Mouse (Mus musculus) thymus, postnatal 10 days (tissue): ENCODE data around the gene Arpp21.
"Not testable (repeated sequence)": the region's sequence is repeated elsewhere in the genome, so short reads cannot be mapped to it uniquely, and the experiment has no call there.

Experiments
- DNase-seq, 2 experiments: peaks; one replicate each; pipeline ENCODE4 v3.0.0; 2021; ENCODE audit warnings: low spot score in 2 of 2

Arpp21 gene

DNA sequence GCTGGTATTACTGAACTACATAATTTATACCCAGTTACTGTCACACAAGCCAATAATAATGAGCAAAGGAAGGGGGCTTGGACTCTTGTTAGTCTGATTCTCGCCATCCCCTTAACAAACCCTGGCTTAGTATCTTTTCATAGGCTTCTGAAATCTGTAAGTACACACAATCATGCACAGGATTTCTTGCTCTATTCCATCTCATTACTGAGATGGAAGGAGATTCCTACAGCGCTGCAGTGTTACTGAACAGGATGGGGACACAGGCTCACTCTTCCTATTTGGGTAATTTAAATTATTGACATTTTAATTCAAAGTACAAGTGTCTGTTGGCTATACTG lies 132.9 kb downstream of the Arpp21 start:
- no peak for DNase-seq

DNA sequence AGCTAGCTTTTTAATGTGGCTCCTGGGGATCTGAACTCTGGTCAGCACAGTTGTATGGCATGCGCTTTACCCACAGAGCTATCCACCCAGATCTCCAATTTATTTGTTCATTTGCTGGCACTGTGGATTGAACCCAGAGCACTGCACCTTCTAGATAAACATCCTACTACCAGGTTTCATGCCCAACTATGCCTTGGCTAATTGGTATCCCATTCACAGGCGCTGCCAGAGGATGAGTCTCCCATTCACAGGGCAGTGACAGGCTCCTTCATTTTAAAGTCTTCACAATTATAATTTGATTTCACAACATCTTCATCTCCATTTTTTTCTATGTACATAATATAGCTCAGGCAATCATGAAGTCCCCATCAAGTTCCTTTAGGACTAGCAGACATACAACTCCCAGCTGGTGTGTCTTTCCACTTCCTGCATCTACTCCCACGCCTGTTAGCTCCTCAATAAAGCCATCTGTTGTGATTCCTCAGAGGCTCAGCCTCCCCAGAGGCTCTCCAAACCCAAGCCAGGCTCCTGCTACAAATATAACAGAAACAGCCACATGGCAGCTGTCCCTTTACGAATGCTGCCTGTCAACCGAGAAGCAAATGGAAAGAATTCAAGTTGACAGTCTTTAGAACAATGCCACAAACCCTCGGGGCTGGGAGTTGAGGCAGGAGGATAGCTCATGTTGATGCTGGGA lies 133.4 kb downstream of the Arpp21 start:
- DNase-seq = no peak

DNA sequence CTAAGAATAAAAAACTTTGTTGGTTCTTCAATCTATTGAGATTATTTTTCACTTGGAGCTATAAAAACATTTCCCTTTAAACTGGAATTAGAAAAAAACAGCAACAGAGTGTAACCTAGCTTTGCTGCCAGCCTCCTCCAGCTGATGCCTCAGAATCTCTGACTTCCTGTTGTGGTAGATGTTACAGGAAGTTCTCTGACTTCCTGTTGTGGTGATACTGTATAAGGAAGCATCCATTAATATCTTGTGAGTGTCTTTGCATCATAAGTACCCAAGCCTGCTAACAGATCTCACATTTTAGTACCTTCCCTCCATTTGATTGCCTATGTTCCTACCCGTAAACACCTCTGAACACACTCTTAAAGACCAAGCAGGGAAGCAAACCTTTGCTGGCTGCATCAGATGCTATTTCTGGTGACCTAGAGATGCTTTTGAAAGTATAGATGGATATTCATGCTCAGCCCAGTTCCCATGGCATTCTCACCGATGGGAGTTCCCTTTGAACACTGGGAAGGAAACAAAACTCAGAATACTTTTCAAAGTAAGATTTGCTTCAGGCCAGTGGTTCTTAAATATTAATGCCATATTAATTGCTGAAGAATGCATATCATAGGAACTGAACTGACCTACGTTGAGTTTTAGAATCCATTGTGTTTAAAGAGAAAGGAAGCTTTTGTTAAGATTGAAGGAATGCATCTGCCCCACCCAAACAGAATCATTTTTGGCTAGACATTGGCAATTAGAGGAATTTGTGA lies 134.7 kb downstream of the Arpp21 start:
- peak in 1 of 2 experiments; percentile 18 for DNase-seq

DNA sequence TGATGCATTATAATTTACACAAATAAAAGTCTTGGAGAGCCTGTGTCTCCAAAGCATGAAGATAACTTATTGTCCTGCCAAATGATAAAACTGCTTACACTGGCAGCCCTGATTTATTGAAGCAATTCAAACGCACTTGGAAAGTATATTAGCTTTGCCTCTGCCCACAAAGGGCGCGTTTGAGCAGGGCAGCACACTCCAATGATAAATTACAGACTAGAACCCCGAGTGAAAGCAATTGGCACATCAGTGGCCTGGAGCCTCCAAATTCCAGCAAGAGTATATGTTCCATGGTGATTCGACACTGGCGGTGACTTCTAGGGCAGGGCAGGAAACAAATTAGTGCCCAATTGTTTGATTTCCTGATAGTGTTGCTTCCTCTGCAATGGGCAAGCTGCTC lies 137.5 kb downstream of the Arpp21 start:
- DNase-seq = no peak

DNA sequence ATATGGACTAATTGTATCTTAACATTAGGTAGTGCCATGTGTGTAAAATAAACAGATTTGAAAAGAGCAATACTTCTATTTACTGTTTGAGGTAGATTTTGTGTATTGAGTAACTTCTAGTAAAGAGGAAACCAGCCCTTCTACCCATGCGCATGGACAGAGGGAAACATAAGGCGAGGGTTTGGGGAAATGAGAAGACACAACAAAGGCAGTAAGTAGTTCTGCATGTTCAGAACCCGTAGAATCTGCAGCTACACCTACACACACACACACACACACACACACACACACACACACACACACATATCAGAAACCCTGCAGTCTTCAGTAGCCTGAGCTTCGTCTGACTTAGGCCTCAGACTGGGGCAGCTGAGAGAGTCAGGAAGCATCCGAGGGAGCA lies 140.0 kb downstream of the Arpp21 start:
- no peak for DNase-seq

DNA sequence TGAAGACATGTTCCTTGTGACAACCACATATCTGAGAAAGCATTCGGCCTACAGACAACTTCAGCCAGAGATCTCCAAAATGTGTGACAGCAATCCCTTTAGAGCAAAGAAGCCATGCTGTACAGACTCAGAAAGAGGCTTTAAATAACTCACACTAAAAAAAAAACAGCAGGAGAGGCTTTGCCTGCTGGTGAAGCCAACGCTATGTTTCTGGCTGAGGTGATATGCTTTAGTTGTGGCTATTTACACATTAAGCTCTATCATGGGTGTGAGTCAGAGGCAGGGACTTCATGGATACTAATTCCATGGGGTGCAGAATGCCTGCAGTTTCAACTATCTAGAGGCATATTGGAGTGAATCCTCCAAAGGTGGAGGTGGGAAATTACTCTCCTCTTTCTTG lies 140.5 kb downstream of the Arpp21 start:
- no peak for DNase-seq

DNA sequence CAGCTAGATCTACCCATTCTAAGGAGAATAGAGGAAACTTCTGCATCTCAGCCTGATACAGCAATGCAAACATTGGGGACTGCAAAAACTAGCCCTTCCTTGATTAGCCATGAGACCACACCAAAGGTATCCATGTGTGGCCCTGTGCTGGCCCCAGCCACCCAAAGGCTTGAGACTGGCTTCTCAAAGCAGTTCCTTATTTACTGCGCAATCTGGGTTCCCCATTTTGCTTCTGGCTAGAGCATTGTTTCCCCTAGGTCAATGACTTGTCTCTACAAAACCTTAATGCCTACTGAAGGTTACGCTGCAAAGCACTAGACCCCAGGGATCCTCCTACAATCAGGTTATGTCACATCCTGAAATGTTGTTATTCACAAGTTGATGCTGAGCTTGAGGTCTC lies 156.8 kb downstream of the Arpp21 start:
- no peak for DNase-seq

DNA sequence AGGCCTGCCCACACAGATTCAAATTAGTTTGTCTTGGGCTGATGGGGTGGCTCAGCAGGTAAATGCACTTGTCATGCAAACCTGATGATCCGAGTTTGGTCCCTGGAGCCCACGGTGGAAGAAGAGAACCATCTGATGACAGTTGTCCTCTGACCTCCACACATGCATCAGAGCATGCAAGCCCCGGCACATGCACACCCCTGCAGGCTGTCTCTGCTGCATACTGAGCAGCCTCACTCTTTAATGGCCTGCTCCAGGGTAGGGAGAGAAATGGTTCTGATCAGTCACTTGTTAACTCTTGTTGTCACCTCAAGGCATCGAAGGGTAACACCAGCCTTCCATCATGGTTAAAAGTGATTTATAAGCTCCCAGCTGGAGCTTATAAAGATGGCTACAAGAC lies 157.3 kb downstream of the Arpp21 start:
- no peak for DNase-seq

DNA sequence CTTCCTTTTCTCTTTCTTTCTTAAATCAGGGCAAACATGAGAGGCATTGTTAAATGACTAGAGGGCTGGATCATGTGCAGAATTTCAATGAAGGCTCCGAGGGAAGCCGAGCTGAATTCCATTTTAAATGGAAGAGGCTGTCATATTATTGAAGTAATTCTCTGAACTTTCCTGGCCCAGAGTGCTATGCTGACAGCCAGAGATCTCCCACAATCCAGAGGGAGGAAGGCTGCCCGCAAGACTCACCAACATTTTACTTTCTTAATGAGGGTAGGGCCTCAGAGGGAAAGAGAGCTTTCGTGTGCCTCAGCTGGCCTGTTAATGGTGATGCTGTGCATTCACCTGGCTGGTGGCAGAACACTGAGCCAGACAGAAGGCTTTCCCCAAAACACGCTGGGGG lies 160.5 kb downstream of the Arpp21 start:
- no peak for DNase-seq

DNA sequence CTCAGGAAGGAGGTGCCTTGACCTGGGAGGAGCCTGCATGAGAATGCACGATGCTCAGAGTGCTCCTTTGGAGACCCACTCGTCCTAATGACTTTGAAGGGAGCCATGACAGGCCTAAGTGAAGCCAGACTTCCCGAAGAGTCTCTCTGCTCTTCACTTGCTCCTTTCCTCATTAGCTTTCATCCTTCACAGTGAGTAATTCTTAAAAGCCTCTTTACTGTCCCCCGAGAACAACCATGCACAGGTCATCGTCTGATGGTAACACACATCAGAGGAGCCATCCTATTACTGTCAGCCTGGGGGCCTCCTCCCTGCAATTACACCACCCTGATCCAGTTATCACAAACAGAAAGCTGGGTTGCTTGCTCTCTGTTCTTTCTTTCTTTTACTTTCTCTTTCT lies 160.9 kb downstream of the Arpp21 start:
- DNase-seq = no peak

DNA sequence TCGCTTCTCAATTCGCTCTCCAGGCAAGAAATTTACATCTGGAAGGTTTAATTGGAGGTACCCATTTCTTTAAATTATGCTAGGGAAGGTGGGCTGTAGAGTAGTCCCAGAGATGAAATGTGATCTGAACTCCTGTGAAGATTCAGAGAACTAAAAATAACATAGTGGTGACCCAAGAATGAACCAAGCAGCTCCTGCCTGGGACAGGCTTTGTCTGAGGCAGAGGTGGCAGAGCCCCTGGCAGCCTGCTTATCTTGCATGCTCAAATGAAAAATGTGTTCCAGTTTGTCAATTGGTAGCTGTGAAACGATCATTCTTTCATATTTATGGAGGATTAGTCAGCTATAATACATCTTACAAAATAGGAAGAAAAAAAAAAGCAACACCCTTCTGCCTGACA lies 164.4 kb downstream of the Arpp21 start:
- no peak for DNase-seq

DNA sequence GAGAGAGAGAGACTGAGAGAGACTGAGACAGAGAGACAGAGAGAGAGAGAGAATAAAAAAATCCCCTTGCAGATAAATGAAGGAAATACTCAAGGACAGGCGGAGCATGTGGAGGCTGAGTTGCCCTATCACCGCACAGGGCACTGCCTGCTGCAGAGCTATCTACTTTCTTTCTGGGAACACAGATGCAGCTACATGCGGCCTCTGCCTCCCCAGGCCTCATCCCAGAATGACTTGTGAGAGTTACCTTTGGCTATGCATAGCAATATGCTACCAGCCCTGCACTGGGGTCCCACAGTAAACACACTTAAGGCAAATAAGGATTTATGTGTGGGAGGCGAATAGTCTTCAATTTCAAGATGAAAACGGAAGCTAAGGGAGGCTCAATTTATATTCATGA lies 164.8 kb downstream of the Arpp21 start:
- DNase-seq = no peak

DNA sequence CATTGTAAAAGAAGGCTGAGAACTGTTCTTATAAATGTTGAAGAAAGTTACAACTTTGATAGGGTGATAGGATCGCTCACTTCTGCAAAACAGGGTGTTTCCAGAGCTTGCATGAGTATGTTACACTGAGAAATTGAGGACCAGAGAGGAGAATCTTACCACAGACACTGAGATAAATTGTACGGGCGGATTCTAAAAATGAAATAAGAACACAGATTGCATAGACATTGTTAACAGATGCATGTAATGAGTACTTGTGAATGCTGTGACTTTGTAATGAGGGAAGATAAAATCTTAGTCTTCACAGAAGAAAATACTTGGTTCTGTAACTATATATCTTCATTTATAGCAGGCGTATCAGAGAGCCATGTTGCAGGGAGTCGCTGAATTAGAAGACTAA lies 167.5 kb downstream of the Arpp21 start:
- no peak for DNase-seq

DNA sequence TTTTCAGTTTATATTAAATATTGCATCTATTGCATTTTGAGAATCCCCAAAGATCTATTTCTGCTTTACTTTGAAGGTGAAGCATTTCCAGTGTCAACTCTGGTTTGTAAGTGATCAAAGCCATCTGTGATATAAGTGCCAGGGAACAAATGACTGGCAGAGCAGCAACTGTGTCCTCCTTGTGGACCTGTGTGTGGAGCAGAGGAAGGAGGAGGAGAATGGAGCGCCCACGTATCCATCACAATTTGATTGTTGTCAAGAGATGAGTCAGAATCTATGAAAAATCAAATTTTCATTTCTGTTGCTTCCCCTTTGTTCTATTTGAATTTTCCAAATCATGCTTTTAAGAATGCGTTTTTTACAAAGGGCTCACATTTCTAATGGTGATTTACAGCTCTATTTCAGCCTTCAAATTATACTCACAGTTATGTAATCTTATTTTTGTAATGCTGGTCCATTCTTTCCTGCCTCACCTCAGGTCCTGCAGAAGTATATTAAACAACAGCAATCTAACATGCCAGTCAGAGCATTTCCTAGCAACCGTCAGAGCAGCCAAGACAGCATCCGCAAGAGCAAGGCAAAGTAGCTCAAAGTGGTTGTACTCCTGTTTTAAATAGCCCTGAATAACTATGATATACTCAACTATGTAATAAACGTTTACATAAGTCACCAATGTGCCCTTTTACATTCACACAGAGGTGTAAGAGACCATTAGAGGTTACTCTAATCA lies 174.9 kb downstream of the Arpp21 start:
- no peak for DNase-seq

DNA sequence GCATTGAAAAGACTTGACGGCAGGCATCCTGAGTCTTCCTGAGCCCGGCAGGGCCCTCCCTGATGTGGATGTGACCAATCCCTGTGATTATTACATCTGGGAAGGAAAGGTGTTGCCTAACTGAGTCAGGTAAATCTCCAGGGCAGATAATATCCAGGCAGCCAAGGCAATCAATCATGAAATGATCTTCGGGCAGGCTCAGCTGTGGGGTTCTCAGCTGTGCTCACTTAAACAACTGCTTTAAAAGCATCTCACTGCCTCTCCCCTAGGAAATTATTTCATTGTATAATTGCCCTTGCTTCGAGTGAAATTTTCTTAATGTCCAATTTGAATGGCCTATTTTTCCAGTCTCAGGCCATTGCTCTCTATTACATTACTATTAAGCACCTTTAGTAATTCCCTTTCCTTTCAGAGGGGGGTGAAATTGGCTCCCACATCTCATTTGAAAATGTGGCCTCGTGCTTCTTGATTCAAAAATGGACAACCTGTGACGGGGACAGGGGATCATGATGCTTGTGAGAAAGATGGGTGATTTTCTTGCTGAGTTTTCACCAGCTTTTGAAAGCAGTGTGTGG lies 180.8 kb downstream of the Arpp21 start:
- DNase-seq = no peak

DNA sequence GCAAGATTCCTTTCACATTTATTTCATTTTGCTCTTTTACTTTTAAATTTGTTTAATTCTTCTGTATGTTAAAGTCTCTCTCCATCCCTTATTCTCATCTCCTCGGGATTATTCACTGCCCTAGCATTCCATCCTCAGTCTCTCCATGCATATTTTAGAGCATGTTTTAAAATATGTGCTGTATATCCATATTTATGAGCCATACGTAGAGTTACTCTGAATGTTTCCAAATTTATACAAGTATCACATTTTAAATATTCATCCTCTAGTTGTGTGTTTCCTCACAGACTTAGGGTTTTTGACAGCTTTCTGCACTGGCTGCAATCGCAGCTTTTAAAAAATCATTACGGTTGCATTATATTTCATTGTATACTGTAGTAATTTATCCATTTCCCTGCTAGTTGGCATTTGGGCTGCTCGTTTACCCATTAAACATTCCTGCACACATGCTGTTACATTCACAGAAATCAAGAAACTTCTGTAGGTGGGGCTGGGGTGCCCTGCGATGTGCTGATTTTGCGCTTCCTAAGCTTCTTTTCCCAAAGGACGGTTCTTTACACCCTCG lies 187.8 kb downstream of the Arpp21 start:
- no peak for DNase-seq

DNA sequence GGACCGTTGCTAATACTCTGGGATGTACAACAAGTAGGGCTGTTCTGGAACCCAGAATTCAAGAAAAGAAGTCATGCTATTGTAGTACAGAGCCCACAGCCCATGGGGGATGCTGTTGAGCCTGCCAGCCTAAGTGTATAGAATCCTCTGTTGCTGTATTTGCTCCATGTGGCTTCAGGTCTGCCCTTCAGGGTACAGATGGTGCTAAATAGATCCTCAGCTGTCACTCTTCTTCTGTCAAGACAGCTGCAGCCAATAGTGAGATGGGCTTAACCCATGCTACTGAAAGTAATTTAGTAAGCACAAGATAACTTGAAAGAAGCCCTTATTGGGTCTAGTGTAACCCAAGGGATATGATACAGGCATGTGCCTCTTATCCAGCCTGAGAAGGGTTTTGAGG lies 195.2 kb downstream of the Arpp21 start:
- no peak for DNase-seq

DNA sequence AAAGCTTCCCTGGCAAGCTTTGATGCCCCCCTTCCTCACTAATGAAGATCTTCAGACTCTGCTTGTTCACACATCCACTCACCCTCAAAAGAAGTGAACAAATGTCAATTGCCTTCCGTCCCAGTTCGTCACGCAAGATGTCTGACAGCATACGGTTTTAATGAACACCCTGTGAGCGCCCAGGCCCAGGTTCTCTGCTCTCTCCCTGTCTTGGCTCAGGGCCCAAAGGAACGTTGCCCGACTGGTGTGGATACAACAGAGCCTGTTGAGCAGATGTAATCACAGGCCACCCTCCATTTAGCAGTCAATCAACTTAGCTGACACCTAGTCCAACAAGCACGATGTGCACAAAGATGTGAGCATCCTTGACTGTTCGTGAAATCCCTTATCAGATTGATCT lies 198.0 kb downstream of the Arpp21 start:
- no peak for DNase-seq

DNA sequence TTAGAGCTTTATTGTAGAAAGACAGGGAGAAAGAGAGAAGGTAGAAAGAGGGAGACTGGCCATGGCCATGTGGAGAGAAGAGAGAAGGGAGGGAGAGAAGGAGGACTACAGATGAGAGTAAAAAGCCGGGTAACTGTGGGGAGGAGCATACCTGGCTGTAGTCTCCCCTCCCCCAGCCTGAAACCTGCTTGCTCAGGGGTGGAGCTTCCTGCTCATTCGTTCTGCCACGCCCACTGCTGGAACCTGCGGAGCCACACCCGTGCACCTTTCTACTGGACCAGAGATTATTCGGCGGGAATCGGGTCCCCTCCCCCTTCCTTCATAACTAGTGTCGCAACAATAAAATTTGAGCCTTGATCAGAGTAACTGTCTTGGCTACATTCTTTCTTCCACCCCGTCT lies 201.9 kb downstream of the Arpp21 start:
- not testable (repeated sequence) for DNase-seq

DNA sequence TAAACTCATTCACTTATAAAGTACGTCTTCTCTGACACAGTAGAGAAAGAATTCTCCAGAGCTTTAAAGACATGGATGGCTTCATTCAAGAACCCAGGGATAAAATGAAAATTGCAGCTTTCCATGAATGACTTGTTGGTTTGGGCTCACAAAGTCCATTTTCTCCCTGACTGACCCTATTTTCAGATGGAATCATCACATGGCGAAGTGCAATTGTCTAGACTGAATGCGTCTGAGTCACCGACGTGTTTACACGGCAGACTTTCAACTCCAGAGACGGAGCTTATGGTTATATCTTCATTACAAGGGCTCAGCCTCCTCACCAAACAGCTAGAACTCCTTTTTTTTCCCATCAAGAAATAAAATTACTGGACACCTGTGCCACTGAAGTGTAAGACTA lies 203.6 kb downstream of the Arpp21 start:
- no peak for DNase-seq

DNA sequence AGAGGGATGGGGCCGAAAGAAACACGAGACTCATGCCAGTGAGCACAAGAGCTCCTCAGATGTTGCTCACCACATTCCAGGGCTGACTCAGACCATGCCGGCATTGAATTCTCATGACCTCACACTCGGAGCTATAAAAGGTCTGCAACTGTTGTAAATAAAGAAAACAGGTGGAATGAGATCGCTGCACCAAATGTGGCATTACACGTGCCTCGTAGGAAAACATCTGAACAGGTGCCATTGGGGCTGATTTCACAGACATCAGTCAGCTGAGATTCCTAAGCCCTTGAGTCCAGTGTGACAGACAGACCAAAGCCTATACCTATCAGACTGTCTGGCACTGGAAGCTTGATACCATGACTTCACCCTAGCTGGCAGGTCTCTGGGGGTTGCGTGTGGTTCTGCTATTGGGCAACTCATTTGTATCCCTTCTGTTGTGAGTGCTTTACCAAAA lies 212.1 kb downstream of the Arpp21 start:
- DNase-seq = no peak

DNA sequence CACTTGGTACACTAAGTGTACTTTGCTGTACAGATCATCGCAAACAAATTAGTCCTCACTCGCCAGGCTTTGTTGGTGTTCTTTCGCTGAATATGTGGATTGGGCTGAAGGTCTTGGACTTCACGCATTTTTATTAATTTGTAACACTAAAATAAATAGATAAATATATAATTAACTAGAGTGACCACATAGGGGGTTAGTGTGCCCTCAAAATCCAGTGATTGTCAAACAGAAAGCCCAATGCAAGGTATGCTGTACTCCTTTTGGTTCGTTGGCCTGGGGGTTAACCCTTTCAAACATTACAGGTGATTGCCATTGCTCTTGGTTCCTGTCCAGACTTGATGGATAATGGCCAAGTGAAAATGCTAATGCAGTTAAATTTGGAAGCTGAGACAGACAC lies 212.6 kb downstream of the Arpp21 start:
- no peak for DNase-seq
